Mouse (Mus musculus): ENCODE data around the gene Camsap1. TPM values are rescaled to one million over a fixed set of nuclear protein-coding genes. Genes with fewer than 3 reads are reported as not detected.
A peak's percentile ranks its signal among the peaks of the same experiment; 100 is the strongest.

The Camsap1 gene
- 11.6 and 12.8 TPM in 2 replicates for polyA plus RNA-seq (2015; fragmentation: Nextera tagmentation; extraction: Ambion mirVana)

- peak; percentile 100 for ATAC-seq (replicated peaks; ENCODE audit: insufficient number of reproducible peaks, insufficient read depth, low FRiP score, low read depth)
- peaks cover 46% of the 10 kb centered on the region for H3K4me1 ChIP-seq (replicated peaks)
- H3K4me3 ChIP-seq, result peak within 1 kb of the TSS; percentile 87
- under 1% methylated on average over 63 of the region's 64 CpGs for WGBS
- H3K27me3 ChIP-seq, result no peaks in the 10 kb centered on the region
- H3K4me2 ChIP-seq, result peak within 1 kb of the TSS; percentile 81
- no peaks in the 10 kb centered on the region for H3K36me3 ChIP-seq
- peak within 1 kb of the TSS; percentile 88 for H3K27ac ChIP-seq
- no peaks in the 10 kb centered on the region for H3K9me3 ChIP-seq (replicated peaks)
- H3K9ac ChIP-seq, result peak within 1 kb of the TSS; percentile 92
These were observed at the start of gene Camsap1 for GRCm38 (mm10) chr2:25983159-25983907. Gene Camsap1, minus strand, starts transcription at chr2:25983282.

- WGBS, result 35% methylated on average over 3 of the region's 3 CpGs
- ATAC-seq (replicated peaks; ENCODE audit: insufficient number of reproducible peaks, insufficient read depth, low FRiP score, low read depth), result no peak
- no peaks in the 10 kb centered on the region for H3K9me3 ChIP-seq (replicated peaks)
These were observed 47.2 kb upstream of the Camsap1 start for GRCm38 (mm10) chr2:26030288-26030687.

GRCm38 (mm10) chr2:26024138-26025075 lies 41.3 kb upstream of the Camsap1 start:
- ATAC-seq (replicated peaks; ENCODE audit: insufficient number of reproducible peaks, insufficient read depth, low FRiP score, low read depth), result no peak
- Histone ChIP-seq H3K9me3 (replicated peaks) (no peaks in the 10 kb centered on the region), H3K4me1 (replicated peaks) (peaks cover 17% of the 10 kb centered on the region), H3K27ac (no peak overlapping the region), H3K9ac (no peak overlapping the region), H3K36me3 (no peaks in the 10 kb centered on the region), H3K4me2 (no peak overlapping the region), H3K4me3 (no peak overlapping the region), H3K27me3 (no peaks in the 10 kb centered on the region)
- 27% methylated on average over 4 of the region's 4 CpGs for WGBS

More at GRCm38 (mm10) chr2:26030288-26030687, 47.2 kb upstream of the Camsap1 start:
- H3K9ac ChIP-seq, result no peak overlapping the region
- no peak overlapping the region for H3K4me2 ChIP-seq
- no peak overlapping the region for H3K4me3 ChIP-seq
- no peaks in the 10 kb centered on the region for H3K36me3 ChIP-seq
- no peaks in the 10 kb centered on the region for H3K27me3 ChIP-seq
- no peaks in the 10 kb centered on the region for H3K4me1 ChIP-seq (replicated peaks)
- no peak overlapping the region for H3K27ac ChIP-seq

DNA sequence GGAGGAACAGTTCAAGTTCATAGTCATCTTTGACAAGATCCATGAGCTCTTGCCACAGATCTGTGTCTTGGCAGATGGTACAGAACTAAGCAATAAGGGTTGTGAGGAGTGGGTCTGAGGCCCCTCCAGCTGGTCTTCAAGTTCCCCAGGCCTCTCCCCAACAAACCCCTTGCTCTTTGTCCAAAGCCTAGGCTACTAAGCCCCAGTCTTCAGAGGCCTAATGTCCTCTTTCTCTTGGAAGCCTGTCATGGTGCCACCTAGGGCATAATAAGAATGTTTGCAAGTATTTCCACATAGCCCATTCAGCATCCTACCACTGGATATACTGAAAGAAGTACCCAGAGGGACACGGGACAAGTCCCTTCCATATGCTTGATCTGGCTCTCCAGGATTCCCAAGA lies 39.5 kb upstream of the Camsap1 start:
- ATAC-seq (replicated peaks; ENCODE audit: insufficient number of reproducible peaks, insufficient read depth, low FRiP score, low read depth), result no peak
- Histone ChIP-seq H3K36me3 (no peaks in the 10 kb centered on the region), H3K27ac (no peak overlapping the region), H3K4me1 (replicated peaks) (peaks cover 28% of the 10 kb centered on the region), H3K4me3 (no peak overlapping the region), H3K9me3 (replicated peaks) (no peaks in the 10 kb centered on the region), H3K27me3 (no peaks in the 10 kb centered on the region), H3K4me2 (no peak overlapping the region), H3K9ac (no peak overlapping the region)
- 72% methylated on average over 1 of the region's 1 CpGs for WGBS

- no peak for ATAC-seq (replicated peaks; ENCODE audit: insufficient number of reproducible peaks, insufficient read depth, low FRiP score, low read depth)
- no peaks in the 10 kb centered on the region for H3K9me3 ChIP-seq (replicated peaks)
- 81% methylated on average over 8 of the region's 8 CpGs for WGBS
- no peaks in the 10 kb centered on the region for H3K27me3 ChIP-seq
- no peak overlapping the region for H3K27ac ChIP-seq
- peaks cover 32% of the 10 kb centered on the region for H3K4me1 ChIP-seq (replicated peaks)
- no peak overlapping the region for H3K9ac ChIP-seq
- no peaks in the 10 kb centered on the region for H3K36me3 ChIP-seq
- peak overlapping the region; percentile 84 for H3K4me2 ChIP-seq
- H3K4me3 ChIP-seq, result peak overlapping the region; percentile 91
These were observed 39.1 kb upstream of the Camsap1 start for GRCm38 (mm10) chr2:26022258-26022565.

- peak within 1 kb of the TSS; percentile 84 for H3K4me2 ChIP-seq
- no peaks in the 10 kb centered on the region for H3K9me3 ChIP-seq (replicated peaks)
- H3K36me3 ChIP-seq, result no peaks in the 10 kb centered on the region
- 5% methylated on average over 50 of the region's 50 CpGs for WGBS
- peak; percentile 94 for ATAC-seq (replicated peaks; ENCODE audit: insufficient number of reproducible peaks, insufficient read depth, low FRiP score, low read depth)
- H3K9ac ChIP-seq, result peak within 1 kb of the TSS; percentile 82
- no peaks in the 10 kb centered on the region for H3K27me3 ChIP-seq
- H3K4me3 ChIP-seq, result peak within 1 kb of the TSS; percentile 91
- H3K27ac ChIP-seq, result peak within 1 kb of the TSS; percentile 97
- H3K4me1 ChIP-seq (replicated peaks), result peaks cover 35% of the 10 kb centered on the region
These were observed 38.6 kb upstream of the Camsap1 start, which contains the start of gene Ubac1 for GRCm38 (mm10) chr2:26021561-26022257. Gene Ubac1, minus strand, starts transcription at chr2:26021747.

DNA sequence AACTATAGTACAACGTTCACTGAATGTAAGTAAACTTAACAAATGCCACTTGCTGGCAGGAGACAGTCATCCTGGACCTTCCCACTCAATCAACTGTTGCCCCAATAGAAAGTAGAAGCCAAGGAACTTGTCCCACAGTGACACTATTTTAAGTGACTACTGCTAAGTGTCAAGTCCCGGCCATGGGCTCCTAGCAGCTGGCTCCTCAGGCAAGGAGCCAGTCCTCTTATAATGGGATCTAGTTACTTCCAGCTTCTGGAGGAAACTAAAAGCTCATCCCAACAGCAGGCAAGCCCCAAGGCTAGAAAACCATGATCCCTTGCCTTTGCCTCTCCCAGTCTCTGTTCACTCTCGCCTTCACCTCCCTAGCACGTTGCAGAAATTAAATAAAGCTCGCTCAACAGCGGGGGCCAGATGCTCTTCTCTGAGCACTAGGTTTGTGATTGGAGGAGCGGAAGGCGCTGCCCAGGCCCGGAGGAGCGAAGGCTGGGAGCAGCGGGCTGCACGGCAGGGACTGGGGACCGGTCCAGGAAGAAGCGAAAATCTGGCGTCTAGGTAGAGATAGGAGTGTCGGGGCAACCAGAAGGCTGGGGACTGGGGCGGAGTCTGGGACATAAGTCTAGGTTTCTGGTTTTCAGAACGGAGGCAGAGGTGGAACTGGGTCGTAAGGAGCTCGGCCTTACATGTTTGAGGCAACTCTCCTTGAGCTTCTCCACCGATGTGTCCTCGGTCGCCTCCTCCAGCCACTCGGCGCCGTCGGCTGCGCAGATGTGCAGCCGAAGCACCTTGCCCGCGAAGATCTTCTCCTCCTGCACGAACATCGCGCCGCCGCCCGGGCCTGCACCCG lies 37.9 kb upstream of the Camsap1 start:
- no peaks in the 10 kb centered on the region for H3K27me3 ChIP-seq
- H3K4me3 ChIP-seq, result peak overlapping the region; percentile 91
- H3K4me2 ChIP-seq, result peak overlapping the region; percentile 84
- no peaks in the 10 kb centered on the region for H3K9me3 ChIP-seq (replicated peaks)
- WGBS, result 2% methylated on average over 38 of the region's 38 CpGs
- peak overlapping the region; percentile 82 for H3K9ac ChIP-seq
- peak overlapping the region; percentile 97 for H3K27ac ChIP-seq
- peaks cover 35% of the 10 kb centered on the region for H3K4me1 ChIP-seq (replicated peaks)
- peaks cover 2% of the 10 kb centered on the region; the same call in 1 of the 2 replicates for H3K36me3 ChIP-seq
- ATAC-seq (replicated peaks; ENCODE audit: insufficient number of reproducible peaks, insufficient read depth, low FRiP score, low read depth), result peak; percentile 56

DNA sequence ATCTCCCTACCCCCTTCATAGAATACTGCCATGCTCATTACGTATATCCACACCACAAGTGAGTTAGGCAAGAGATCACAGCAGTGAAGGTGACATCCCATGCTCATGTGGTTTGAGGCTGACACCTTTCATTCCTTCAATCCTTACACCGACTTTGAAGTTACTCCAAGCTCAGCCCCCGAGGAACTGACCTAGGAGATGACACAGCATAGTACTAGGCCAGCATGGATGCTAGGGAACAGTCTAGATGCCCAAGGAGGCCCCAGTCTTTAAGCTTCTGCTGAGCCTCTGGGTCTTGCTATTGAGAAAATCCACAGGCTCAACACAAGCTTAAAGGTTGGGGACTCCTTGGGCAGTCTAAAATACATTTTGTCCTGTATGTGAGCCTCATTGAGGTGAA lies 36.8 kb upstream of the Camsap1 start:
- 70% methylated on average over 3 of the region's 3 CpGs for WGBS

GRCm38 (mm10) chr2:26017326-26017725 lies 34.2 kb upstream of the Camsap1 start:
- peaks cover 37% of the 10 kb centered on the region for H3K36me3 ChIP-seq
- WGBS, result 64% methylated on average over 4 of the region's 4 CpGs
- H3K27me3 ChIP-seq, result no peaks in the 10 kb centered on the region
- no peak overlapping the region for H3K27ac ChIP-seq
- H3K9ac ChIP-seq, result no peak overlapping the region
- H3K4me2 ChIP-seq, result no peak overlapping the region
- ATAC-seq (replicated peaks; ENCODE audit: insufficient number of reproducible peaks, insufficient read depth, low FRiP score, low read depth), result no peak
- no peaks in the 10 kb centered on the region for H3K9me3 ChIP-seq (replicated peaks)
- H3K4me3 ChIP-seq, result no peak overlapping the region
- H3K4me1 ChIP-seq (replicated peaks), result peaks cover 35% of the 10 kb centered on the region

More for the DNA sequence above, 36.8 kb upstream of the Camsap1 start:
- no peak for ATAC-seq (replicated peaks; ENCODE audit: insufficient number of reproducible peaks, insufficient read depth, low FRiP score, low read depth)
- Histone ChIP-seq H3K4me1 (replicated peaks) (peaks cover 35% of the 10 kb centered on the region), H3K27me3 (no peaks in the 10 kb centered on the region), H3K27ac (peak overlapping the region; percentile 97), H3K36me3 (peaks cover 12% of the 10 kb centered on the region; the same call in 1 of the 2 replicates), H3K9ac (peak overlapping the region; percentile 82; the same call in 1 of the 2 replicates), H3K9me3 (replicated peaks) (no peaks in the 10 kb centered on the region), H3K4me3 (peak overlapping the region; percentile 91), H3K4me2 (peak overlapping the region; percentile 84)

- no peak overlapping the region for H3K27ac ChIP-seq
- no peak overlapping the region for H3K4me3 ChIP-seq
- no peak overlapping the region for H3K4me2 ChIP-seq
- no peak overlapping the region for H3K9ac ChIP-seq
- ATAC-seq (replicated peaks; ENCODE audit: insufficient number of reproducible peaks, insufficient read depth, low FRiP score, low read depth), result no peak
- peaks cover 15% of the 10 kb centered on the region for H3K4me1 ChIP-seq (replicated peaks)
- peaks cover 74% of the 10 kb centered on the region for H3K36me3 ChIP-seq
- no peaks in the 10 kb centered on the region for H3K9me3 ChIP-seq (replicated peaks)
- WGBS, result 71% methylated on average over 3 of the region's 3 CpGs
- H3K27me3 ChIP-seq, result no peaks in the 10 kb centered on the region
These were observed 30.6 kb upstream of the Camsap1 start for GRCm38 (mm10) chr2:26013674-26014073.
